Mouse (Mus musculus) v-Abl transformed pro-B cells (cell line): ENCODE results near the gene Slc22a2.

Experiments used
- in situ Hi-C, 2 experiments: fragments of 400-800 bp; cut with MboI; formaldehyde crosslinking; loops; one replicate each; pipeline ENCODE4 v1.15.1; 2025; ENCODE audit not compliant: unreplicated experiment in 2 of 2

Slc22a2 gene

GRCm38 (mm10) chr17:12675646-12676045, 91.7 kb downstream of the Slc22a2 start, which contains the start of gene Slc22a1:
TSS of gene Slc22a1 (minus strand) at chr17:12675829.
- in situ Hi-C loops, result no loop called here

GRCm38 (mm10) chr17:12677139-12677538, 93.2 kb downstream of the Slc22a2 start:
- in situ Hi-C loops, result no loop called here
